ENCODE assay signal across 28 mouse cellular contexts in the genomic region with DNA sequence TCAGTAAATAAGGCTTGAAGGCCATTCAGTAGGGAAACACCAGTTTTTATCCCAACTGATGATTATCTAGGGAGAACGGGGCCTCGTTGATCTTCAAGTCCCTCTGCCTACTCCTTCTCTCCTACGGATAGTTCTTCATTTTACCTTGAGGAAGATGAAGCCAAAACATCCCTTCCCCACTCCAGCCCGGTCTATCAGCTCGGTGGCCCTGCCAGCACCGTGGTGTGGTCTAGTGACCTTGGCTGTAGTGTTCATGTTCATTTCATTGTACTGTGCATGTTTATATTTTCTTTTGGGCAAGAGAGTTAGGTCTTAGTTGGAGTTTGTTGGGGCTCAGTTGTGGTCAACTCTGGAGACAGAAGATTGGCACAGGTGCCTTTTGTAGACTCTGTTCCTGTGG.
"Had no signal": no experiment of that assay in that cellular context is flagged by ENCODE, and none has a peak within 500 bp of the region (broad histone marks: within the 10 kb centered on the region; RNA-seq: fewer than 3 reads in every experiment).

No protein-coding gene starts in this region.

- H3K4me1 ChIP-seq: liver, embryonic 12.5 days; liver, embryonic 13.5 days; liver, embryonic 15.5 days; lung, embryonic 15.5 days; megakaryocyte, embryonic 14.5 days had no signal

- DNase-seq: left cerebral cortex, postnatal 4 days; liver; liver, embryonic 13.5 days; liver, postnatal 0 days; lung, adult 18-20 months; lung, adult 2 months; lung, embryonic 14.5 days; lung, postnatal 10 days; lung, postnatal 14 days; lung, postnatal 36 days; lung, postnatal 4 days; midbrain, embryonic 14.5 days had no signal

- H3K36me3 ChIP-seq: limb, embryonic 10.5 days; limb, embryonic 12.5 days; limb, embryonic 13.5 days; limb, embryonic 15.5 days; liver, embryonic 12.5 days; liver, embryonic 13.5 days; liver, embryonic 15.5 days; lung, embryonic 15.5 days; midbrain, embryonic 10.5 days; midbrain, embryonic 12.5 days; midbrain, embryonic 13.5 days; midbrain, embryonic 15.5 days had no signal

- H3K4me3 ChIP-seq: left cerebral cortex, adult 2 months; limb, embryonic 10.5 days; limb, embryonic 12.5 days; limb, embryonic 13.5 days; limb, embryonic 15.5 days; liver, embryonic 12.5 days; liver, embryonic 13.5 days; liver, embryonic 15.5 days; lung, embryonic 15.5 days; megakaryocyte, embryonic 14.5 days; midbrain, embryonic 10.5 days; midbrain, embryonic 12.5 days; midbrain, embryonic 13.5 days; midbrain, embryonic 15.5 days; myocyte had no signal

- H3K27ac ChIP-seq: left cerebral cortex, adult 2 months; limb, embryonic 10.5 days; limb, embryonic 12.5 days; limb, embryonic 13.5 days; liver, embryonic 12.5 days; liver, embryonic 13.5 days; liver, embryonic 14.5 days; liver, embryonic 15.5 days; lung, embryonic 15.5 days; macrophage; midbrain, embryonic 10.5 days; midbrain, embryonic 12.5 days; midbrain, embryonic 13.5 days; midbrain, embryonic 15.5 days had no signal

- H3K9ac ChIP-seq: limb, embryonic 12.5 days; limb, embryonic 13.5 days; limb, embryonic 15.5 days; liver, embryonic 12.5 days; liver, embryonic 13.5 days; liver, embryonic 14.5 days; liver, embryonic 15.5 days; liver, postnatal 0 days; lung, embryonic 14.5 days; lung, embryonic 15.5 days; midbrain, embryonic 12.5 days; midbrain, embryonic 13.5 days; midbrain, embryonic 15.5 days had no signal

- H3K27me3 ChIP-seq: limb, embryonic 12.5 days; limb, embryonic 15.5 days; liver, embryonic 12.5 days; liver, embryonic 13.5 days; liver, embryonic 15.5 days; lung, embryonic 15.5 days; megakaryocyte, embryonic 14.5 days; midbrain, embryonic 12.5 days; midbrain, embryonic 13.5 days; midbrain, embryonic 15.5 days had no signal
